Mouse (Mus musculus): ENCODE results near the gene Stk38l. TPM values are rescaled to one million over a fixed set of nuclear protein-coding genes. Genes with fewer than 3 reads are reported as not detected.
A peak's percentile ranks its signal among the peaks of the same experiment; 100 is the strongest.
"Not testable (repeated sequence)": the region's sequence is repeated elsewhere in the genome, so short reads cannot be mapped to it uniquely, and the experiment has no call there.

Stk38l gene
- total RNA-seq, 2 experiments from 2014 or later = 16.5 to 16.6 TPM

- intact Hi-C loops (cut with DNase I) = loop anchor here (5.0 kb wide), 2 partner anchors 33 to 98 kb away; no protein-coding TSS in a partner anchor
- no peak for DNase-seq (ENCODE audit: extremely low spot score in 1 of 2, low spot score in 2 of 2)
Observed at GRCm38 (mm10) chr6:146760736-146761135, 35.9 kb downstream of the Stk38l start.

DNA sequence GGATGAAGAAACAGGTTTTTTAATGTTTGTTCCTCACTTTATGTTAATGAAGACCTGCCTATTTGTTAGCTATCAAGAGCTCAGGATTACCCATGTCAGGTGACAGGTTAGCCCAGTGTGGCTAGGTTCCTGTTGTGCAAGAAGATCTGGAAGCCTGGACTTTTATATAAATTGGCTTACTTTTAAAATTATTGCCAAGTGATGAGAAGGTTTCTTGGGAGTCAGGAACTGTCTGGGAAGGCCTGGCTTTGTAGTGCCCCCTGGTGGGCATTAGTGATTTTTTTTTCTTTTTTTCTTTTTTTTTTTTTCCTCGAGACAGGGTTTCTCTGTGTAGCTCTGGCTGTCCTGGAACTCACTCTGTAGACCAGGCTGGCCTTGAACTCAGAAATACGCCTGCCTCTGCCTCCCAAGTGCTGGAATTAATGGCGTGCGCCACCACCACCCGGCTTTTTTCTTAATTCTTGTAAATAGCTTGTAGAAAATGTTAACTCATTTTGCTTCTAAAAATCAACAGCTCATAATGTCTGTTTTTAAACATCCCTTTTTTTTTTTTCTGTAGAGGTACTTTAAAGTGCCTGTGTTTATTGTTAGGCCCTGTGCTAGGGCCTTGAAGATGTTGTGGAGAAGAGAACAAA, 37.6 kb downstream of the Stk38l start:
- peak in 1 of 2 experiments; percentile 4 for DNase-seq (ENCODE audit: extremely low spot score in 1 of 2, low spot score in 2 of 2)
- intact Hi-C loops (cut with DNase I) = loop anchor here (5.0 kb wide), 2 partner anchors 35 to 100 kb away; no protein-coding TSS in a partner anchor

GRCm38 (mm10) chr6:146764593-146764992, 39.8 kb downstream of the Stk38l start:
- DNase-seq (ENCODE audit: extremely low spot score in 1 of 2, low spot score in 2 of 2) = no peak
- intact Hi-C loops (cut with DNase I) = loop anchor here (5.0 kb wide), 2 partner anchors 37 to 102 kb away; no protein-coding TSS in a partner anchor

GRCm38 (mm10) chr6:146765270-146765669, 40.5 kb downstream of the Stk38l start:
- DNase-seq (ENCODE audit: extremely low spot score in 1 of 2, low spot score in 2 of 2) = no peak
- intact Hi-C loops (cut with DNase I) = no loop called here

DNA sequence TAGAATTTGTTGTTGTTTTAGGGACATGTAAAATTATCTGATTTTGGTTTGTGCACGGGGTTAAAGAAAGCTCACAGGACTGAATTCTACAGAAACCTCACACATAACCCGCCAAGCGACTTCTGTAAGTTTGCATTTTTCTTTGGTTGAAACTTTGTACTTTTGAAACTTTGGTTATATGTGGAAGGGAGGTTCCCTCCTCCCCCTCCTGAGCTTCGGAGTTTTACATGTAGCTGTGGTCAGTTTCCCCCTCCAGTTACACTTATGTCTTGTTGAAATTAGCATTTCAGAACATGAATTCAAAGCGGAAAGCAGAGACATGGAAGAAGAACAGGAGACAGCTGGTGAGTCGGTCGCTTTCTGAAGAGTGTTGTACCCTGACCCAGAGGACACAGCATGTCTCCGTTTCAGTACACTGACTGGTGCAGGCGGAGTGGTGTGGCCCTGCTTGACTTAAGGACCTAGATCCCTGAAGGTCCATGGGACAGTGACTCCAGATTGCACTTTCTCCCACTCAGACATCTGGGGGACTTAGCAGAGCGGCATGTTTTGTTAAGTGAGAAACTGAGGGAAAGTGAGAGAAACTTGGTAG, 44.1 kb downstream of the Stk38l start:
- intact Hi-C loops (cut with DNase I) = no loop called here
- no peak for DNase-seq (ENCODE audit: extremely low spot score in 1 of 2, low spot score in 2 of 2)

GRCm38 (mm10) chr6:146770005-146770745, 45.4 kb downstream of the Stk38l start:
- intact Hi-C loops (cut with DNase I) = no loop called here
- DNase-seq (ENCODE audit: extremely low spot score in 1 of 2, low spot score in 2 of 2) = no peak

DNA sequence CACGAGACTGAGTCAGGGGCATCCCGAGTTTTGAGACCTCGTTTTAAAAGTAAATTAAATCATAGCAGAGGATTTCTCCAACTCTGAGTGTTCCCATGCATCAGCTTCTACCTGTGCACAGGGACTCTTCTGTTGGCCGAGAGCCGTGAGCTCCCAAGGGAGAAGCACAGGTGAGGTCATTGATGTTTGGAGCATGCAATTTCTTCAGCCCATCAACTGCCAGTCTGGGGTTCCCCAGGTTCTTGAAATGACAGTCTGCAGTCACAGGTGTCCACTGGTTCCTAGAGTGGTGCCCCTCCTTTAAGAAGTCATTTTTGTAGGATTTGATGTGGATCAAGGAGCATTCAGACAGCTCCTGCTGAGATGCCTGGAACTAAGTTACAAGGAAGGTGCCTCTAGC, 46.0 kb downstream of the Stk38l start:
- intact Hi-C loops (cut with DNase I) = no loop called here
- no peak for DNase-seq (ENCODE audit: extremely low spot score in 1 of 2, low spot score in 2 of 2)

- DNase-seq (ENCODE audit: extremely low spot score in 1 of 2, low spot score in 2 of 2); intact Hi-C loops (cut with DNase I): not testable (repeated sequence)
Observed at GRCm38 (mm10) chr6:146775864-146776263, 51.1 kb downstream of the Stk38l start.

- no peak for DNase-seq (ENCODE audit: extremely low spot score in 1 of 2, low spot score in 2 of 2)
- intact Hi-C loops (cut with DNase I) = no loop called here
Observed at GRCm38 (mm10) chr6:146776610-146777389, 52.0 kb downstream of the Stk38l start.

- no peak for DNase-seq (ENCODE audit: extremely low spot score in 1 of 2, low spot score in 2 of 2)
- intact Hi-C loops (cut with DNase I) = no loop called here
Observed at GRCm38 (mm10) chr6:146778055-146778454, 53.3 kb downstream of the Stk38l start.

- no peak for DNase-seq (ENCODE audit: extremely low spot score in 1 of 2, low spot score in 2 of 2)
- intact Hi-C loops (cut with DNase I) = no loop called here
Observed at GRCm38 (mm10) chr6:146781566-146781965, 56.8 kb downstream of the Stk38l start.

DNA sequence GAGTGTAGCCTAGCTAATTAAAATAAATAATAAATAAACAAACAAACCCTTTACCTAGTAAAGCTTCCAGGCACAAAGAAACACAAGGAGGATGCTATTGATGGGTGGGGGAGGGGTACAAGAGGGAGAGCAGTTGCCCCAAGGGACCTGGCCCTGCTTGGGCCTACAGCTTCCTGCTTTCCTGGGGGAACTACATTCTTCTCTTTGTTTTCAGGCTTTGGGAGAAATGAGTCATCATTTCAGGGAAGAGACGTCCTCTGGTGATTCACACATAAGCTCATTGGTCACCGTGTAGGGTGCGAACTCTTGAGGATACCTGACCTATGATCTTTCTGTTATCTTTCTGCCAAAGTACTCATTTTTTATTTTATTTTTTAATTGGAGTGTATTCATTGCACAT, 68.7 kb downstream of the Stk38l start:
- intact Hi-C loops (cut with DNase I) = no loop called here
- DNase-seq (ENCODE audit: extremely low spot score in 1 of 2, low spot score in 2 of 2) = no peak

DNA sequence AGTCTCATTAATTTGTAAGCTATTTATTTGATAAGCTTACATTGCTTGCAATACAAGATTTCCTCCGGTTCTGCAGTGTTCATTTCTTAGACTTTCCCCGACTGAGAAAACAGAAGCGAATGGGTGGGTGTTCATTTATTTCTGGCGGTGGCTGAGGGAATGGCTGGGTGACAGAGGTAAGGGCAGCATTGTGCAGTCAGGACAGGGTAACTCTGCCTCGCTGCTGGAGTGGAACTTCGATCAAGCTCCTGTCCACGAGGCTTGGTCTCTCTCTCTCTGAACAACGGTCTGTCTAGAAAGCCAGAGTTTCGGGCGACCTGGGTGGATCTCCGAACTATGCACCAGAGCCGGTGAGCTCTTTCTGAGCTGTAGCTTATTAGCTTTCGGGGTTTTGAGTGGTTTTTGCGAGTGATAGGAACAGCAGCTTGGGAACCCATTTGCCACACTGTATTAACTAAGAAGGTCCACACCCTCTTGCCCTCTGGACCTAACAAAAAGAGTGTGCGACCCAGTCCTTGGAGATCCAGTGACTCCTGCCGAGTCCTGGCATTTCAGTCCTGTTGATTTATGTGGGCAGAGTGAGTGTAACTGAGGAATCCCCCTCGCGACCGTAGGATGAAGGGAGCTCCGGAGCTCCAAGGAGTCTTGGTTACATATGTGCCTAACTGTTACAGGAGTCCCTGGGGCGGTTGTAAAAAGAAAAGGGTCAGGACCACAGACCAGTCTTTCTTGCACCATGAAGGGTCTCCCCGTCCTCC, 70.5 kb downstream of the Stk38l start:
- intact Hi-C loops (cut with DNase I) = no loop called here
- DNase-seq (ENCODE audit: extremely low spot score in 1 of 2, low spot score in 2 of 2) = no peak

- DNase-seq (ENCODE audit: extremely low spot score in 1 of 2, low spot score in 2 of 2) = peak; percentile 59 to 85
- intact Hi-C loops (cut with DNase I) = no loop called here
Observed at GRCm38 (mm10) chr6:146795924-146796545, 71.2 kb downstream of the Stk38l start, which contains the start of gene Arntl2. TSS of gene Arntl2 (plus strand) at chr6:146796055.

DNA sequence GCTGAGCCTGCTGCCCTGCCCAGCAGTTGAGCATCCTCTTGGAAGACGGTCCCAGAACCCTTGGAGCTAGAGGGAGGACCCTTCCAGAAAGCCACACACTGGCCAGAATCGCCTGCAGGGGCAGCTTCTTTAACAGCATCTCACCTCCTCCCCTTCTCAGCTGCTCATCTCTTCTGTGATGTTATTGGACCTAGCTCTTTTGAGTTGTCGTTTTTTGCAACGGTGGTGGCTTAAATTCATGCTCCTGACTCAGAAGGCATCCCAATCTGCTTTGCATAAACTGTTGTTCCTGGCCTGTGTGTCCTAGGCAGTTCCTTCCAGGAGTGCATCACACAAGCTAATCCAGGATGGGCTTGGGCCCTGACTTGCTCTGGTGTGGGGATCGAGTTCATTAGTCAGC, 72.7 kb downstream of the Stk38l start:
- no peak for DNase-seq (ENCODE audit: extremely low spot score in 1 of 2, low spot score in 2 of 2)
- intact Hi-C loops (cut with DNase I) = no loop called here

DNA sequence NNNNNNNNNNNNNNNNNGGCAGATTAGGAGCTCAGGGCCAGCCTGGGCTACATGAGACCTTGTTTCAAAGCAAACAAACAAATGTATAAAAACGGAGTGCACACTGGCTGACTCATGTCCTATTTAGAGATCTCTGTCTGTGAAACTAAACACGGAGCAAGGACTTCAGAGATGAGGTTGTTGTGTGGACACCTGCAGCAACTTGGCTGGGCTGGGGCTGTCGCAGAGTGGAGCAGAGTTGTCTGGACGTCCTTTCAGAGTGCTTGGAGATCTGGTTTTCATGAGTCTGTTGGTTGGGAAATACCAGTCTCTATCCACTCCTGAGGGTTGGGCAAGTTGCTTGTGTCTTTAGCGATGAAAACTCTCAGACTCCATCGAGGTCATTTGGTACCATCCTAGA, 85.2 kb downstream of the Stk38l start:
- intact Hi-C loops (cut with DNase I) = no loop called here
- DNase-seq (ENCODE audit: extremely low spot score in 1 of 2, low spot score in 2 of 2) = no peak

DNA sequence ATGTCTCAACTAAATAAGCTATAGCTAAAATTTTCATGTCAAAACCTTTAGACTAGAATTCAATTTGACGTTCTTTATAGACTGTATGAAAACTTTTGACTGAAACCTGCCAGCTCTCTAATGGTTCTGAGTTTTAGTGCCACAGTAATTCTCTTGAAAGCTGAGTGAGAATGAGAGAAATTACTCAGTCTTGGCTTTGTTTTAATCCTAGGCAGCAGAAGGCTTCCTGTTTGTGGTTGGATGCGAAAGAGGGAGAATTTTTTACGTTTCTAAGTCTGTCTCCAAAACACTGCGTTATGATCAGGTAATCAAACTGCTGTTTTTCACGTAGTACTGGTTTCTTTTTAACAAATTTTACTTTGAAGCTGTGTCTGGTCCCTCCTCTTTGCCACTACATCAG, 88.2 kb downstream of the Stk38l start:
- no peak for DNase-seq (ENCODE audit: extremely low spot score in 1 of 2, low spot score in 2 of 2)
- intact Hi-C loops (cut with DNase I) = no loop called here
